Mouse (Mus musculus): ENCODE data around the gene Vmn1r142. TPM values are rescaled to one million over a fixed set of nuclear protein-coding genes. Genes with fewer than 3 reads are reported as not detected.

Gene Vmn1r142
- polyA plus RNA-seq (2014; fragmentation: Illumina TruSeq; extraction: RNeasy Lipid Tissue Mini Kit (QIAGEN cat#74804); ENCODE audit: low read depth, low replicate concordance) = not detected

DNA sequence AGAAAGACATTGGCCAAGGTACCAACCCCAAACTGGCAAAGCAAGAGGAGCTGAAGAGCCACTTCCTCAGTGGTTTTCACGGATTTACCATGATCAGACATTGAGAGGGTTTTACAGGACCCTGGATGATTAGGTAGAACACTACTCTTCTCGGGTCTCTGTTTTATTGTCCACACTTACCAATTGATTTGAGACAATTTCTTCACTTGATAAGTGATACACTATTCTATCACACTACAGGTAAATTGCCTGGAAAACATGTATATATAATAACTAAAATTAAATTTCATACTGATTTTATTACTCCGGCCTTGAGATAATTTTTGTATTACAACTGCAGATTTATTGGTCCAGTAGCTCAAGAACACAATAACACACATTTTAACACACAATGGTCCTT, at the start of gene Vmn1r142:
Gene Vmn1r142 (minus strand): TSS at position 101 of the 400 bp plus-strand sequence.

DNA sequence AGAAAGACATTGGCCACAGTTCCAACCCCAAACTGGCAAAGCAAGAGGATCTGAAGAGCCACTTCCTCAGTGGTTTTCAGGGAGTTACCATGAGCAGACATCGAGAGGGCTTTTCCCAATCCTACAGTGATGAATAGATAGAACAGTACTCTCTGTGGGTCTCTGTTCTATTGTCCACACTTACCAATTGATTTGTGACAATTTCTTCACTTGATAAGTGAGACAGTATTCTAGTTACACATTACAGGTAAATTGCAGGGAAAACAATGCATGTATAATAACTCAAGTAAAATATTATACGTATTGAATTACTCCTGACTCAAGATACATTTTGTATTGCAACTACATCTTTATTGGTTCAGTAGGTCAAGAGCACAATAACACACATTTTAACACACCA, 37.3 kb upstream of the Vmn1r142 start, which contains the start of gene Gm8653:
Gene Gm8653 (minus strand): TSS at position 101 of the 400 bp plus-strand sequence.

DNA sequence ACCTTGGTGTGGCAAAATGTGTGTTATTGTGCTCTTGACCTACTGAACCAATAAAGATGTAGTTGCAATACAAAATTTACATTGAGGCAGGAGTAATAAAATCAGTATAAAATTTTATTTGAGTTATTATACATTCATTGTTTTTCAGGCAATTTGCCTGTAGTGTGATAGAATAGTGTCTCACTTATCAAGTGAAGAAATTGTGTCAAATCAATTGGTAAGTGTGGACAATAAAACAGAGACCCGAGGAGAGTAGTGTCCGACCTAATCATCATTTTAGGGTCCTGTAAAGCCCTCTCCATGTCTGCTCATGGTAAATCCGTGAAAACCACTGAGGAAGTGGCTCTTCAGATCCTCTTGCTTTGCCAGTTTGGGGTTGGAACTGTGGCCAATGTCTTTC, 25.2 kb upstream of the Vmn1r142 start, which contains the start of gene Vmn1r143:
Gene Vmn1r143 (plus strand): TSS at position 301 of the 400 bp plus-strand sequence.

DNA sequence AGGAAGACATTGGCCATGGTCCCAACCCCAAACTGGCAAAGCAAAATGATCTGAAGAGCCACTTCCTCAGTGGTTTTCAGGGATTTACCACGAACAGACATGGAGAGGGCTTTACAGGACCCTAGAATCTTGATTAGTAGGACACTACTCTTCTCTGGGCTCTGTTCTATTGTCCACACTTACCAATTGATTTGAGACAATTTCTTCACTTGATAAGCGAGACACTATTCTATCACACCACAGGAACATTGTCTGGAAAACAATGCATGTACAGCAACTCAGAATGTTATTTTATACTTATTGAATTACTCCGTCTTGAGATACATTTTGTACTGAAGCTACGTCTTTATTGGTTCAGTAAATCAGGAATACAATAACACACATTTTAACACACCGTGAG, 29.2 kb downstream of the Vmn1r142 start, which contains the start of gene Gm10666:
Gene Gm10666 (minus strand): TSS at position 101 of the 400 bp plus-strand sequence.

DNA sequence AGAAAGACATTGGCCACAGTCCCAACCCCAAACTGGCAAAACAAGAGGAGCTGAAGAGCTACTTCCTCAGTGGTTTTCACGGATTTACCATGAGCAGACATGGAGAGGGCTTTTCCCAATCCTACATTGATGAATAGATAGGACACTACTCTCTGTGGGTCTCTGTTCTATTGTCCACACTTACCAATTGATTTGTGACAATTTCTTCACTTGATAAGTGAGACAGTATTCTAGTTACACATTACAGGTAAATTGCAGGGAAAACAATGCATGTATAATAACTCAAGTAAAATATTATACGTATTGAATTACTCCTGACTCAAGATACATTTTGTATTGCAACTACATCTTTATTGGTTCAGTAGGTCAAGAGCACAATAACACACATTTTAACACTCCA, 45.7 kb downstream of the Vmn1r142 start, which contains the start of gene Gm16451:
Gene Gm16451 (minus strand): TSS at position 101 of the 400 bp plus-strand sequence.

Other genes starting within 250 kb of the Vmn1r142 start
- gene Gm5891, start 242.7 kb downstream of the Vmn1r142 start, polyA plus RNA-seq (2014; fragmentation: Illumina TruSeq; extraction: RNeasy Lipid Tissue Mini Kit (QIAGEN cat#74804); ENCODE audit: low read depth, low replicate concordance) = not detected
- gene Vmn1r137, start 169.4 kb downstream of the Vmn1r142 start, polyA plus RNA-seq (2014; fragmentation: Illumina TruSeq; extraction: RNeasy Lipid Tissue Mini Kit (QIAGEN cat#74804); ENCODE audit: low read depth, low replicate concordance) = not detected
- gene Vmn1r138, start 135.1 kb downstream of the Vmn1r142 start, polyA plus RNA-seq (2014; fragmentation: Illumina TruSeq; extraction: RNeasy Lipid Tissue Mini Kit (QIAGEN cat#74804); ENCODE audit: low read depth, low replicate concordance) = not detected
- gene Gm6176, start 107.7 kb downstream of the Vmn1r142 start, polyA plus RNA-seq (2014; fragmentation: Illumina TruSeq; extraction: RNeasy Lipid Tissue Mini Kit (QIAGEN cat#74804); ENCODE audit: low read depth, low replicate concordance) = not detected
- gene Vmn1r139, start 95.0 kb downstream of the Vmn1r142 start, polyA plus RNA-seq (2014; fragmentation: Illumina TruSeq; extraction: RNeasy Lipid Tissue Mini Kit (QIAGEN cat#74804); ENCODE audit: low read depth, low replicate concordance) = not detected
- not detected for gene Gm16451, start 45.8 kb downstream of the Vmn1r142 start, polyA plus RNA-seq (2014; fragmentation: Illumina TruSeq; extraction: RNeasy Lipid Tissue Mini Kit (QIAGEN cat#74804); ENCODE audit: low read depth, low replicate concordance)
- gene Gm10666, start 29.3 kb downstream of the Vmn1r142 start, polyA plus RNA-seq (2014; fragmentation: Illumina TruSeq; extraction: RNeasy Lipid Tissue Mini Kit (QIAGEN cat#74804); ENCODE audit: low read depth, low replicate concordance) = not detected
- gene Vmn1r143, start 25.3 kb upstream of the Vmn1r142 start, polyA plus RNA-seq (2014; fragmentation: Illumina TruSeq; extraction: RNeasy Lipid Tissue Mini Kit (QIAGEN cat#74804); ENCODE audit: low read depth, low replicate concordance) = not detected
- gene Gm8653, start 37.2 kb upstream of the Vmn1r142 start, polyA plus RNA-seq (2014; fragmentation: Illumina TruSeq; extraction: RNeasy Lipid Tissue Mini Kit (QIAGEN cat#74804); ENCODE audit: low read depth, low replicate concordance) = not detected
- gene Gm8453, start 65.4 kb upstream of the Vmn1r142 start, polyA plus RNA-seq (2014; fragmentation: Illumina TruSeq; extraction: RNeasy Lipid Tissue Mini Kit (QIAGEN cat#74804); ENCODE audit: low read depth, low replicate concordance) = not detected
- gene Gm4187, start 165.7 kb upstream of the Vmn1r142 start, polyA plus RNA-seq (2014; fragmentation: Illumina TruSeq; extraction: RNeasy Lipid Tissue Mini Kit (QIAGEN cat#74804); ENCODE audit: low read depth, low replicate concordance) = not detected
- not detected for gene Gm8660, start 207.0 kb upstream of the Vmn1r142 start, polyA plus RNA-seq (2014; fragmentation: Illumina TruSeq; extraction: RNeasy Lipid Tissue Mini Kit (QIAGEN cat#74804); ENCODE audit: low read depth, low replicate concordance)
- gene Vmn1r148, start 249.5 kb upstream of the Vmn1r142 start, polyA plus RNA-seq (2014; fragmentation: Illumina TruSeq; extraction: RNeasy Lipid Tissue Mini Kit (QIAGEN cat#74804); ENCODE audit: low read depth, low replicate concordance) = not detected